Mouse (Mus musculus): ENCODE data around the gene Safb.
A peak's percentile ranks its signal among the peaks of the same experiment; 100 is the strongest.
"Not testable (repeated sequence)": the region's sequence is repeated elsewhere in the genome, so short reads cannot be mapped to it uniquely, and the experiment has no call there.

The Safb gene

GRCm38 (mm10) chr17:56611323-56611722 lies 26.7 kb downstream of the Safb start:
- DNase-seq (ENCODE audit: low spot score), result no peak

GRCm38 (mm10) chr17:56611861-56612564 lies 27.4 kb downstream of the Safb start:
- DNase-seq (ENCODE audit: low spot score), result no peak

DNA sequence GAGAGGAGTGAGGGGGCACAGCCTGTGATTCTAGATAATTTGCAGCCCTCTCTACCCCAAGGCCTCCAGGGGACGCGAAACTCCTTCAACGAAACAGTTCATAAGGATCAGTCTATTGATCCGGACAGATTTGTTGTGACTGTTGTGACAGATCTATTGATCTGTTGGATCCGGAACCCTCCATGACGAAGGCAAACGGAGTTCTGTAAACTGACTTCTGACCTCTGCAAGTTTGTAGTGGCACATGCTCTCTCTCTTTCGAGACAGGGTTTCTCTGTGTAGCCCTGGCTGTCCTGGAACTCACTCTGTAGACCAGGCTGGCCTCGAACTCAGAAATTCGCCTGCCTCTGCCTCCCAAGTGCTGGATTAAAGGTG lies 27.9 kb downstream of the Safb start:
- not testable (repeated sequence) for DNase-seq (ENCODE audit: low spot score)

DNA sequence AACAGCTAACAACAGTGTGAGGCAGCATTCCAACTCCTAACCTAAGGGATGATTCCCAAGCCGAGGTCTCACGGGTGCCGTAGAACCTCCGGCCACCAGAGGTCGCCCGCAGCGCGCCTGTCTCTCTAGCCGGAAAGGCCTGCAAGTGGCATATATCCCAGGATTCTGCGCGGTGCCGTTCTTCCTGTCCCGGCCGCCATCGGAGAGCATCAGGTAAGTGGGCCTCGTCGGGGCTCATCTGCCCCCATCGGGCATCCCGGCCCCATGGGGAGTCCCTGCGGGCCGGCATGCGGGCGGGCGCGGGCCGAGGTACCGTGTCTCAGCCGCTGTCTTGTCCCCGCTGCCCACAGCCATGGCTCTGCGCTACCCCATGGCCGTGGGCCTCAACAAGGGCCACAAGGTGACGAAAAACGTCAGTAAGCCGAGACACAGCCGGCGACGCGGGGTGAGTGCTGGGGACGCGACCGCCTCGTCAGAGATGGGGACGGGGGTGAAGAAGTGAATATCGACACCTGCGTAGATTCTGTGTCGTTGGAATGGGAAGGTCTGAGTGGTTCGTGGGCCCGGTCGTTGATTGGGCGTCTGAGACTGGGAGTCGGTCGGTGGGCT lies 28.7 kb downstream of the Safb start, which contains the start of gene Rpl36:
Rpl36 (plus strand) TSS at position 181 of the 609 bp plus-strand sequence.
- DNase-seq (ENCODE audit: low spot score), result peak; percentile 93

DNA sequence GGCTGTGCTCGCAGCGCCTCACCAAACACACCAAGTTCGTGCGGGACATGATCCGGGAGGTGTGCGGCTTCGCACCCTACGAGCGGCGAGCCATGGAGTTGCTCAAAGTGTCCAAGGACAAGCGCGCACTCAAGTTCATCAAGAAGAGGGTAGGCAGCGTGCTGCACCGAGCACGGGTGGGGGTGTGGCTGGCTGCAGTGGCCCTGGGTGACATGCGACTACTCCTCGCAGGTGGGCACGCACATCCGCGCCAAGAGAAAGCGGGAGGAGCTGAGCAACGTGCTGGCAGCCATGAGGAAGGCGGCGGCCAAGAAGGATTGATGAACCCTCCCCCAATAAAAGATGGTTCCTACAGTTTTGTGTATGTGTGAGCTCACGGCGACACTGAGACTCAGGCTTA lies 29.3 kb downstream of the Safb start:
- DNase-seq (ENCODE audit: low spot score), result not testable (repeated sequence)

- DNase-seq (ENCODE audit: low spot score), result no peak
These were observed 29.9 kb downstream of the Safb start for GRCm38 (mm10) chr17:56614391-56615135.

DNA sequence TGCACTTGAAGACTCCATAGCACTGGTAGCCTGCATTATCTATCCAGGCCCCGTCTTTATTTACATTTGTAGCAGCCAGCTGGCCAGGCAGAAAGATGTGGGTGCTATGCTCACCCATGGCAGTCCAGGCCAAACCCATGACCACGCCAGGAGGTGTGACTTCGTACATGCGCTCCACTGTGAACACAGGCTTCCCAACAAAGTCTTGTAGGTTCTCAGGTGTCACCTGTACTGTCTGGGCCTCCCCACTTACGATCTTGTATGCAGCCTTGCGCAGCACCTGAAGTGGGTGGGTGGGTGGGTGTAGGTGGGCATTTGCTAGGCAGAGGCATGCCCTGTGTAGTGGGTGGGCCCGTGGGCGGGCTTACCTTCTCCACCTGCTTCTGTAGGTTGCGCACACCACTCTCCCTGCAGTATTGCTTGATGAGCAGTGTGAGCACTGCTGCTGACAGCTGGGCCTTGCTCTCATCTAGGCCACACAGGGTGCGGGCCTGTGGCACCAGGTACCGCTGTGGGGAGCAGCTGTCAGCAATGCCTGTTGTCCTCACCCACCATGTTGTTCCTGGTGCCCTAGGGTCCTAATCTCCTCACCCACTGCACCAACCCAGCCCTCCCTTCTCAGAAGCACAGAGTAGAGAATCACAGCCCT lies 30.6 kb downstream of the Safb start:
- no peak for DNase-seq (ENCODE audit: low spot score)

- no peak for DNase-seq (ENCODE audit: low spot score)
These were observed 31.2 kb downstream of the Safb start for GRCm38 (mm10) chr17:56615792-56616191.

DNA sequence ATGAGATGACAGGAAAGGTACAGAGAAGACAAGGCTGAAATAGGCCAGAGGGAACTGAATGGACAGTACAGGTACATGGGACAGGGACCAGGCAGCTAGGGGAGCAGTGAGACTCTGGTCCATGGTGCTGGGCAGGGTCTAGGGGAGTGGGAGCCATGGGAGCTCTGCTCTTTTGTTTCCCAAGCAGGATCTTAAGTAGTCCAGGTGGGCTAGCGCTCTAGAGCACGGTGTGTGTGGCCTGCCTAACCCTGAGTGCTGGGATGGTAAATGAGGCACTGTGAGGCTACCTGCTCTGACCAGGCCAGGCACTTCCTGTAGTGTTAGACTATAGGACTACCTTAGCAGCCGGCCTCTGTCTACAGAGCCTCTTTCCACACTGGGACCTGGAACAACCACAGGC lies 32.1 kb downstream of the Safb start:
- no peak for DNase-seq (ENCODE audit: low spot score)

DNA sequence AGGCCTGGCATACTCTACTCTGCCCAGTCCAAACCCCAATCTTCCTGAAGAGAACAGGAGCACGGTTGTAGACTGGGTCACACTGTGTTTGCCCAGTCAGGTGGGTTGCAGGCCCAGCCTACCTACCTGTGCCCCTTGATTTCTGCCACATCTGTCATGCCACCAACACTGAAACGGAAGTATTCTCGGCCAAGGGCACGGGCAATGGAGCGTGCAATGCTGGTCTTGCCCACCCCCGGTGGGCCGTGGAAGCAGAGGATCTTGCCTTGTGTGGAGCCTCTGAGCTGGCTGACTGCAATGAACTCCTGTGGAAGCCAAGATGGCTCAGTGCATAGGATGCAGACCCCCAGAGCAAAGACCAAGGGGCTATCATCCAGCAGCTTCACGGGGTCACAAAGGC lies 33.0 kb downstream of the Safb start:
- no peak for DNase-seq (ENCODE audit: low spot score)

GRCm38 (mm10) chr17:56625495-56625894 lies 40.9 kb downstream of the Safb start:
- DNase-seq (ENCODE audit: low spot score), result no peak

DNA sequence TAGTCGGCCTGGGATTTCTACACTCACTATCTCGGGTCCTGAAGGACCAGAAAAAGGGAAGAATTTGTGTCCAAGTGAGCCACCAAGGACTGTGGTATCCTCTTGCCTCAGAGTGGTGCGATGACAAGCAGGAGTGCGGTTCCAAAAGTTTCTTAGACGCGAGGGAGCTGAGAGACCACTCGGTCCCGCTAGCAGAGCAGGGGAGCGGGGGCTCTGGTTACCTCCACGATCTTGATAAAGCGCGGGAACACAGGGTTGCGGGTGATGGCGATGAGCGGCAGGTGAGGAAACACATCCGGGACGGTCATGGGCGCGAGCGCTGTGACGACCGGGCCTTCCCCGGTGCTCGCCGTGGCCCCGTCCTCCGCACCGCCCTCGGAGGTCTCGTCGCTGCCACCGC lies 41.6 kb downstream of the Safb start:
- no peak for DNase-seq (ENCODE audit: low spot score)

DNA sequence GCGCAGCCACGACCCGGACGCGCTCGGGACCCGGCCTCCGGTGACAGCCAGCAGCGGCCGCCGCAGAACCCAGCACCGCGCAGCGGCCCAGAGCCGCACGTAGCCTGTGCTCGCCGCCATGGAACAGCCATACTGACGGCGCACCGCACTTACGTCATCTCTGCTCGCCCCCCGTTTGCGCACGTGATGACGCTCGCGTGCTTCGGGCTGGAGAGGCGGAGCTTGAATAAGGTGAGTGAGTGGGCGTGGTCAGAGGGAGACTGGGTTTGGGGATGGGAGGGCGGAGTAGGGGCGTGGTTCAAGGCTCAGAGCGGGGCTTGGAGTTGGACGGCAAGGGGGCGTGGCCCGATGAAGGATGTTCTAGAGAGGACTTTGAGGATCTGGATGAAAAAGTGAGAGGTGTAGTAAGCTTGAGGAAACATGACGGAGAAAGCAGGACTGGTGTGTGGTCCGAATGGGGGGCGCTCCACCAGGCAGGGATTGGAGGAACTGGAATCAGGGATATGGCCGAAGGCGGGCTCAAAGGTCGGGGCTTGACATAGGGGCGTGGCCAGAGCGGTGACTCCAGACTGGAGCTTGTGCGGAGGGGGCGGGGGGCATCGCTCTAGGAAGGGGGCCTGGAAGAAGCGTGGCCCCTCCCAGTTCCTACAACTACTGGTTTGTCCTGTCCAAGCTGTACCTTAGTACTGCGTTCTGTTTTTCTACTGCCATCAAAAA lies 42.3 kb downstream of the Safb start, which contains the start of gene Lonp1:
Lonp1 (minus strand) TSS at position 134 of the 717 bp plus-strand sequence.
- peak; percentile 94 for DNase-seq (ENCODE audit: low spot score)

GRCm38 (mm10) chr17:56627530-56628277 lies 43.1 kb downstream of the Safb start, which contains the start of gene Catsperd:
Catsperd (plus strand) TSS chr17:56628143.
- no peak for DNase-seq (ENCODE audit: low spot score)

GRCm38 (mm10) chr17:56629800-56630781 lies 45.5 kb downstream of the Safb start:
- not testable (repeated sequence) for DNase-seq (ENCODE audit: low spot score)

- DNase-seq (ENCODE audit: low spot score), result no peak
These were observed 47.2 kb downstream of the Safb start for GRCm38 (mm10) chr17:56631807-56632206.

DNA sequence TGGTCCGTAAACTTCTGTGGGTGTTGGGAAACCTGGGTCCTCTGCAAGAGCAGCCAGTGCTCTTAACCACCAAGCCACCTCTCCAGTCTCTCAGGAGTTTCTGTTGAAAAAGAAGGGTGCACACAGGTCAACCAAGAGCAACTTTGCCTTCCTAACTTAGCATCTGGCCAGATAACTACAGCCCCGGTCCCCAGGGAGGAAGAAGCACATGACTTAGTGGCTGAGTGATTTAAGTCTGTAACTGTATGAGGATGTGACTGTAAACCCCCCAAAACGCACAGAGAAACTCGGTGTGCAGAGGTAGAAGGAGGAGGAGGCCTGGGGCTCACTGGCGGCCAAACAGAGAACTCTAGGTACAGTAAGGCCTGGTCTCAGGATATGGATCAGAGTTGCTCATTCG lies 49.4 kb downstream of the Safb start:
- DNase-seq (ENCODE audit: low spot score), result no peak

DNA sequence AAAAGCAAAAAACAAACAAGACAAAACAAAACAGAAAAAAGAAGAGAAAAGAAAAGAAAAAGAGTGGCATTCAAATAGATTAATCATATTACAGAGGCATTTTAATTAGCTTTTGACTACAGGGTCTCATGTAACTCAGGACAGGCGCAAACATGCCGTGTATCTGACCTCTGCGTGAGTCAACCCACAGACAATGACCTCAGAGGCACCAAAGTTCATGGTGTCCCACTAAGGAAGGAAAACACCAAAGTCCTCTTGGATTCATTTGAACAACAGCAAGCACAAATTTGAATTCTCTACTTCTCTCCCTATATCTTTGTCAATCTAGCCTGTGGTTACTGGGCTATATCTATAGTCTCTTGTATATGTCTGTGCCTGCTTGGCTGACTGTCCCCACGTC lies 58.6 kb downstream of the Safb start:
- DNase-seq (ENCODE audit: low spot score), result no peak

DNA sequence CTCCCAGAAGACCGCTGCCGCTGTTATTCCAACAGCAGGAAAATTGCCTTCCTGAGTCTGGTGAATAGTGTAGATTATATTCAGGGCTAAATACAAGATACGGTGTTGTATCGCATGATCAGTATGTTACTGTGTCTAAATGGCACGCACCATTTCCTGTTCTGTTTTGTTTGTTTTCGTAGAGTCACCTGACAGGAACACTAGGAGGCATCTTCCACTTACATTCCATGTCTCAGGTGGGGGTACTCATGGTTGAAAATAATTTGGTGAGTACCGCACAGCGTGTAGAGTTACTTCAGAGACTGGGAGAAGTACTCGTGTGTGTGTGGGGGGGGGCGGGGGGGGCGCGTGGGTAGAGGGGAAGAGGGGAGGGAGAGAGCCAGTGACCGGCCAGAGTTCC lies 62.9 kb downstream of the Safb start:
- DNase-seq (ENCODE audit: low spot score), result no peak

DNA sequence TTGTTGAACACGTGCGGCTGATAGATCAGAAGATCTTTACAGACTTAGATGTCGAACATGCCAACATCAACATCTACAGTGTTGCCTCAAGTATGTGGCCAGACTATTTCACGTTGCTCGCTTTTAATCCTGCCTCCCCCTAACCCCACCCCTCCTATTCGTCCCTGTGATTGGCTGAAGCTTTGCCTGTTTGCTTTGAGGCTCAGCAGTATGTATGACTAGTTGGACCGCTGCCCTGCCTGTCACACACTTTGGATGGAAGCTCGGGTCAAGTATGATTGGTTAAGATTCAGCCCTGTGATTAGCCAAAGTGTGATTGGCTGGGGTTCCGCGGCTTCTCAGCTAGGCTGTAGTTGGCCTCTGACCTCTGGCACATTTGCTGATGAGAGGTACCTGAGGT lies 67.2 kb downstream of the Safb start:
- no peak for DNase-seq (ENCODE audit: low spot score)

Data from left cerebral cortex, adult 11 months (tissue).